Mouse (Mus musculus) embryonic stem cell, embryonic (primary cell): ENCODE measurements around the gene Hist1h3i.

Source experiments
- CTCF ChIA-PET, 4 experiments: fragments of 300-600 bp in 2 of 4; fragments of 350-600 bp in 2 of 4; sonication (Branson Sonifier 250); formaldehyde crosslinking; loops; one replicate each; lab custom pipeline; 2022; ENCODE audit warnings: inconsistent platforms in 2 of 4; lab: Charles Lee
- POLR2A ChIA-PET, 4 experiments: fragments of 300-600 bp in 2 of 4; fragments of 350-600 bp in 2 of 4; sonication (Branson Sonifier 250); formaldehyde crosslinking; loops; one replicate each; lab custom pipeline; 2022; ENCODE audit warnings: antibody characterized with exemption in 4 of 4, inconsistent platforms in 1 of 4; lab: Charles Lee

Gene Hist1h3i

GRCm38 (mm10) chr13:21753051-21753523 is 30.1 kb downstream of the Hist1h3i start:
- CTCF ChIA-PET = no interaction called here
- POLR2A ChIA-PET = interaction anchor here (0.6 to 16.3 kb wide), 68 partner anchors 8 to 1999 kb away, joined by 3 to 823 read pairs (median 9); partner anchors contain the start of genes Hist1h1b (in 4 of the 4), Hist1h2ai (in 4 of the 4), Hist1h2an (in 4 of the 4) and Hist1h2bl (in 4 of the 4)

- ChIA-PET POLR2A (interaction anchor here (0.5 to 16.3 kb wide), 47 partner anchors 9 to 1869 kb away, joined by 3 to 823 read pairs (median 12); partner anchors contain the start of genes Hist1h1b (in 4 of the 4), Hist1h2ai (in 4 of the 4), Hist1h2an (in 4 of the 4) and Hist1h2bl (in 4 of the 4)), CTCF (interaction anchor here in 1 of 4 experiments (1.0 kb wide), 1 partner anchor 18 kb away, joined by 3 read pairs; the partner anchor contains the start of gene Hist1h4j)
Measured at GRCm38 (mm10) chr13:21752356-21752755, 30.8 kb downstream of the Hist1h3i start.

DNA sequence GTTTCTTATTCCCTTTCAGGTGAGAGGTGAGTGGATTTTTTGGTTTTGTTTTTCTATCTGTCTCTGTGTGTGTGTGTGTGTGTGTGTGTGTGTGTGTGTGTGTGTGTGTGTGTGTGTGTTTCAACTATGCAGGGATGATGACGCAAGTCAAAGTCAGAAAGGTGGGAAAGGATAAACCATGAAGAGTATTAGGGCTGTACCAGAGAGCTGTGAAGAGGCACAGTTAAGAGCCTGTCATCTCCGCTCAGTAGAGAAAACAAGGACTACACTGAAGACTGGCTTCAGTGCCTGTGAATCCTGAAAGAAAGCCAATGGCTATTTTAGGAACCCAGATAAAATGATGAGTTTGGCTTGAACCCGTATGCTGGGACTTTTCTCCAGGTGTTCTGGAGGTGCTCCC is 31.3 kb downstream of the Hist1h3i start:
- ChIA-PET POLR2A (interaction anchor here (0.5 to 16.3 kb wide), 31 partner anchors 10 to 1833 kb away, joined by 3 to 823 read pairs (median 21); partner anchors contain the start of genes Hist1h1b (in 4 of the 4), Hist1h2an (in 4 of the 4), Hist1h2bp (in 4 of the 4) and Hist1h4j (in 4 of the 4)), CTCF (interaction anchor here in 1 of 4 experiments (1.0 kb wide), 1 partner anchor 17 kb away, joined by 3 read pairs; the partner anchor contains the start of gene Hist1h4j)

DNA sequence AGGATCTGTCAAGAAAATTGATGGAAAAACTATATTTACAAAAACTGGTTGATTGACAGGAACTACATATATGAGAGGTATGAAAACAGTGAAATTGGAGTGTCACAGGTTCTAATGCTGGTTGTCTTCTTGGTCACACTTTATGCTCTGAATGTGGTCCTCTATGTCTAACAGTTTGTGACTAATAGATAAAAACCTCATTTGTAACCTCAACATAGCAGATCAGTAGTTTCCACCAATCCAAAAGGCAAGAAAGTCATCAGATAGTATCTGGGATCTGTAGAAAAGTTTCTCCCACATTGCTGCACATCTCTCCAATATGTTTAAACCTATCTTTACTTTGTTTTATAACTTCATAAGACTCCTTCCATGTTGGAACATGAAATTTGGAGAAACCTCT is 31.8 kb downstream of the Hist1h3i start:
- CTCF ChIA-PET = no interaction called here
- POLR2A ChIA-PET = interaction anchor here in 3 of 4 experiments (1.2 to 16.3 kb wide), 15 partner anchors 8 to 292 kb away, joined by 3 to 823 read pairs (median 22); partner anchors contain the start of genes Hist1h3i (in 3 of the 3), Hist1h1b (in 2 of the 3), Hist1h2ai (in 2 of the 3) and Hist1h2an (in 2 of the 3)

DNA sequence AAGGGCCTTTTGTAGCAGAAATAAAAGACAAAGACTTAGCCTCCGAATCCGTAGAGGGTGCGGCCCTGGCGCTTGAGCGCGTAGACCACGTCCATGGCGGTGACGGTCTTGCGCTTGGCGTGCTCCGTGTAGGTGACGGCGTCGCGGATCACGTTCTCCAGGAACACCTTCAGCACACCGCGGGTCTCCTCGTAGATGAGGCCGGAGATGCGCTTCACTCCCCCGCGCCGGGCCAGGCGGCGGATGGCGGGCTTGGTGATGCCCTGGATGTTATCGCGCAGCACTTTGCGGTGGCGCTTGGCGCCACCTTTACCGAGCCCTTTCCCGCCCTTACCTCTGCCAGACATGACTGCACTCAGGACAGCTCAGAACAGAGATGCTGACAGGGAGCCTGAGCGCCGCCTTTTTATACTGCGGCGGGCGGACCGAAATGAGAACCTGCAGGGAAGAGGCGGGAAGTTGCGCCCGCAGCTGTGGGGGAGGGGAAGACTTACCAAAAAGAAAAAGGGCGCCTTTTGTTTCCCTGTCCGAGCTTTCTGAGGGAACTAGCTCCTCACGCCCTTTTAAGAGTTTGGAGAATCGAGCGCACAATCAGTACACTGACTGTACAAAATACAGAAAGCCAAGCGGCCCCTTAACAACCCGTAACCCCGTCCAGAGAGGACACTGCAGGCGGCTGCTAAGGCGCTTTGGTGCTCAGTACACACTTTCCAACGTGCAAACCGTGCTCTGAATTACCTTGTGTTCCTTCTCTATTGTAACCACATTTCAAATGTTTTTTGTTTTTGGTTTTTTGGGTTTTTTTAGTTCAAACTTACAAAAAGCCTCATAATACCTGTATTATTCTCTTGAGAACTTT is 32.8 kb downstream of the Hist1h3i start, which contains the start of gene Hist1h4k:
Gene Hist1h4k (minus strand): TSS at position 347 of the 859 bp plus-strand sequence.
- CTCF ChIA-PET = interaction anchor here in 1 of 4 experiments (1.2 kb wide), 2 partner anchors 15 to 17 kb away, joined by 5 to 6 read pairs; partner anchors contain the start of gene Hist1h4j
- POLR2A ChIA-PET = interaction anchor here (0.6 to 16.3 kb wide), 52 partner anchors 9 to 1967 kb away, joined by 3 to 823 read pairs (median 7); partner anchors contain the start of genes Hist1h1b (in 4 of the 4), Hist1h2ai (in 4 of the 4), Hist1h2an (in 4 of the 4) and Hist1h2bm (in 4 of the 4)

DNA sequence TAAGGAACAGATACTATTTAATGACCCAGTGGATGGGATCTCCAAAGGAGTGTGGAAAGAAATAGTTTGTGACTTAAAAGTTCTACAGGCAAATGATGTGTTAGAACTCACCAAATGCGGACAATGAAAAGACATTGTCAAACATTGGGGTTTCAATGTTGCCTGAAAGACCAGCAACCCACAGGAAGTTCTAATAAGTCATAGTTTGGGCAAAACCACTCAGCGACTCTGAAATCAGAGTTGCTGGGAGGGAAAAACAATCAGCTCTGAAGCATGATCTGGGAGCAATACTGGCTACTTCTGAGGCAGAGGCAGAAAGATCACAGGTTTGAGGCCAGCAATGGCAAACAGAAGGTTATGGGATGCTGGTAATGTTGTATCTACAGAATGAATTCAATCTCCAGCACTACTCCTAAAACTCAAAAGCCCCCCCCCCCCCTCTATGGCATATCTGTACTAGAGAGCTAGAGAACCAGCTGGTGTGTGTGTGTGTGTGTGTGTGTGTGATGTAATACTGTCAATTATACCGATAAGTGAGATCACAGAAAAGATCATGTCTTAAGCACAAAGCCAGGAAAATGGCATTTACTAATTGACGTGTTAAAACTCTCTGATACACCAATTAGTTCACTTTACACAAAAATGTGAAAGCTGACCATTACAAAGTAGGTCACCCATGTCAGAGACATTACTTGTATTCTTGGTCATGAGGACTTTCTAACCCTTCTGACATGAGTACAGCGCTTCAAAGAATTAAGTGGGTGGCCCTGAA is 33.6 kb downstream of the Hist1h3i start:
- POLR2A ChIA-PET = interaction anchor here (0.6 to 16.3 kb wide), 56 partner anchors 10 to 1967 kb away, joined by 3 to 823 read pairs (median 7); partner anchors contain the start of genes Hist1h1b (in 4 of the 4), Hist1h2ai (in 4 of the 4), Hist1h2bl (in 4 of the 4) and Hist1h2bm (in 4 of the 4)
- CTCF ChIA-PET = interaction anchor here in 1 of 4 experiments (1.2 kb wide), 2 partner anchors 14 to 16 kb away, joined by 5 to 6 read pairs; partner anchors contain the start of gene Hist1h4j

- ChIA-PET POLR2A (interaction anchor here in 3 of 4 experiments (0.9 to 27.0 kb wide), 17 partner anchors 6 to 42 kb away, joined by 3 to 530 read pairs (median 4); partner anchors contain the start of genes Hist1h2ak (in 2 of the 3), Hist1h2an (in 2 of the 3), Hist1h2bm (in 2 of the 3) and Hist1h2bn (in 2 of the 3)), CTCF (no interaction called here)
Measured at GRCm38 (mm10) chr13:21745006-21745405, 38.2 kb downstream of the Hist1h3i start.

DNA sequence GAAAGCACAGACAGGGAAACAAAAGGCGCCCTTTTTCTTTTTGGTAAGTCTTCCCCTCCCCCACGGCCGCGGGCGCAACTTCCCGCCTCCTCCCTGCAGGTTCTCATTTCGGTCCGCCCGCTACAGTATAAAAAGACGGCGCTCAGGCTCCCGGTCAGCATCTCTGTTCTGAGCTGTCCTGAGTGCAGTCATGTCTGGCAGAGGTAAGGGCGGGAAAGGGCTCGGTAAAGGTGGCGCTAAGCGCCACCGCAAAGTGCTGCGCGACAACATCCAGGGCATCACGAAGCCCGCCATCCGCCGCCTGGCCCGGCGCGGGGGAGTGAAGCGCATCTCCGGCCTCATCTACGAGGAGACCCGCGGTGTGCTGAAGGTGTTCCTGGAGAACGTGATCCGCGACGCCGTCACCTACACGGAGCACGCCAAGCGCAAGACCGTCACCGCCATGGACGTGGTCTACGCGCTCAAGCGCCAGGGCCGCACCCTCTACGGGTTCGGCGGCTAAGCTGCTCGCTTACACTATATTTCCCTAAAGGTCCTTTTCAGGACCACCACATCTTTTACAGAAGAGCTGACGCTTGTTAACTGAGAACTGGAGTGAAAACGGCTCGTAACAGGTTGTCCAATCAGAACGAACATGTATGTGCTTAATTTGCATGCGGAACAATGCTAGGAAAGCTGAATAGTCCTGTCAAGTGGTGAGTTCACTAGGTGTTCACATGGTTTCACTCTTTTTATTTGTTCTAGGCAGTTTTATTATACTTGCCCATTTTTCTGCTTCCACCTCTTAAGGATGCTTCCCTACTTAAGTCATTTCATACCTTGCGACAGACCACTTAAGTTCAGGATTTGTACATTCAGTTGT is 48.0 kb downstream of the Hist1h3i start, which contains the start of gene Hist1h4j:
Gene Hist1h4j (plus strand): TSS at position 159 of the 862 bp plus-strand sequence.
- ChIA-PET POLR2A (interaction anchor here (0.5 to 27.0 kb wide), 56 partner anchors 7 to 1821 kb away, joined by 3 to 530 read pairs (median 6); partner anchors contain the start of genes Hist1h2ai (in 4 of the 4), Hist1h2an (in 4 of the 4), Hist1h2bl (in 4 of the 4) and Hist1h2bp (in 4 of the 4)), CTCF (interaction anchor here in 3 of 4 experiments (0.5 to 1.0 kb wide), 4 partner anchors 15 to 49 kb away, joined by 3 to 5 read pairs (median 3); partner anchors contain the start of genes Hist1h2bl (in 1 of the 3) and Hist1h4k (in 1 of the 3))

DNA sequence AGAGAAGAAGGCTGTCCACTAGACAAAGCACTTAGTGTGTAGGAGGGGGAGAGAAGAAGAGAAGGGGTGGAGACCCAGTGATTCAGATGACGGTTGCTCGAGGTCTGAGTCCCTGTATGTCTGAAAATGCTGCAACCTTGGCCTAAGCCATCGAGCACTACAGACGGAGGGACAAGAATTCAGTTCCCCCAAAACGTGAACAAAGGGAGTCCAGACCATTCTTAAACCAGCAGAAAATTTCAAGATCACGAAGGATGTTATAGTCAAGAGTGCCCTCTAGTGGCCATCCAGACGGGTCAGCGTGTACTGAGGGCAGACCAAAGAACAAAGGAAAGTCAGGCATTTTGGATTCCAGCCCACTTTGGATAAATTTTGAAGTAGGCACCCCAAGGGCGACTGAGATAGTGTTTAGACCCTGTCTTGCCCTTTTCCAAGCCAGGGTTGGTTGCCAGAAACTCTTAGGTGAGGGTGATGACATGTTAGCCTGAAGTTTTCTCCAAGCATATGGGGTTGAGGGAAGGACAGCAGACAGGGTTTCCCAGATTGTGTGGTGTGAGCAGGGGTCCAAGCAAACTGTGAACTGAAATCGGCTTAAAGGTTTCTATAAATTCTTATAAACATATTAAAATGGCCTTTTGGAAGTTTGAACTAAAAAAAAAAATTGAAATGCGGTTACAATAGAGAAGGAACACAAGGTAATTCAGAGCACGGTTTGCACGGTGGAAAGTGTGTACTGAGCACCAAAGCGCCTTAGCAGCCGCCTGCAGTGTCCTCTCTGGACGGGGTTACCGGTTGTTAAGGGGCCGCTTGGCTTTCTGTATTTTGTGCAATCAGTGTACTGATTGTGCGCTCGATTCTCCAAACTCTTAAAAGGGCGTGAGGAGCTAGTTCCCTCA is 48.9 kb downstream of the Hist1h3i start:
- CTCF ChIA-PET = interaction anchor here in 3 of 4 experiments (0.6 to 1.5 kb wide), 12 partner anchors 9 to 554 kb away, joined by 3 to 12 read pairs (median 4); partner anchors contain the start of genes Hist1h2bl (in 2 of the 3), Hist1h2ai (in 1 of the 3), Hist1h3h (in 1 of the 3) and Hist1h4k (in 1 of the 3)
- POLR2A ChIA-PET = interaction anchor here (0.6 to 27.0 kb wide), 56 partner anchors 8 to 759 kb away, joined by 3 to 530 read pairs (median 7); partner anchors contain the start of genes Hist1h2ai (in 4 of the 4), Hist1h2an (in 4 of the 4), Hist1h2bl (in 4 of the 4) and Hist1h2bp (in 4 of the 4)

DNA sequence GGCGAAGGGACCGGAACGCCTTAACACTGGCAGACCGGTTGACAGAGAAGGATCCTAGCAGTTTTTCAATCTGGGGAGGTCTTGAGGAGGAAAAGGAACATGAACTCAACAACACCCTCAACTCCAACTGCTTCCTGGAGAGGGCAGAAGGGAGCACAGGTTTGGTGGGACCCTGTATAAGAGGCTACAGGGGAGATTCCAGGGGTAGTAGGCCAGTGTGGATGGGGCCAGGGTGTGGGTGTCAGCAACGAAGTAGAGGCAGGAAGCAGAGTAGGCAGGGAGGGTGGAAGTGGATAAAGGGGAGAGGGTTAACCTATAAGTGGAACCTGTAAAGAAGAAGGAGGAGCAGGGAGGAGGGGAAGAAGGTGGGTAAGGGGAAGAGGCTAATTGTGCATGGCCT is 49.7 kb downstream of the Hist1h3i start:
- POLR2A ChIA-PET = interaction anchor here in 3 of 4 experiments (0.6 to 27.0 kb wide), 28 partner anchors 9 to 760 kb away, joined by 3 to 530 read pairs (median 10); partner anchors contain the start of genes Hist1h2ai (in 3 of the 3), Hist1h2ak (in 3 of the 3), Hist1h2bl (in 3 of the 3) and Hist1h2bm (in 3 of the 3)
- CTCF ChIA-PET = interaction anchor here in 2 of 4 experiments (0.6 to 1.5 kb wide), 10 partner anchors 8 to 554 kb away, joined by 3 to 12 read pairs (median 5); partner anchors contain the start of genes Hist1h2ai (in 1 of the 2), Hist1h2bl (in 1 of the 2), Hist1h3h (in 1 of the 2) and Hist1h4k (in 1 of the 2)
